ENCODE assay signal across 10 mouse cellular contexts in the genomic region with DNA sequence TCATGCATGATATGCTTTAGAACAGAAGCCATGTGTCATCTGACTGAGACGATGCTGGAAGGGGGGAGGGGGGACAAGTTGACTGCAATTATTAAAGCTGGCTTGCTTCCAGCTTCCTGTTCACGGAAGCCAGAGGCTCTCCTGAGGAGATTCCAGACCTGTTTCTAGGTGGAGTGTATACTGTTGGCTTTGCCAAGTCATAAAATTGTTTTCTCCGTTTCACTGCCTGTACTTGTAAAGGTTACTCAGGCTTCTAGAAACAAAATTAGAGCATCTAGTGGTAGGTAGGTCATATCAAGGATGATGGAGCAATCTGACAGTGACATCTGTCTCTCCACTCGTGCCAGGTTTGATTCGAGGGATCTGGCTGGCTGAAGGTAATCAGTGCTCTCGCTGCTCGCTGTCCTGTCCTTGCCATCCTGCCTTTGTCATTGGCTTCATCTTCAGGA.
DNase-seq lines count a peak whose midpoint lies in the region; ATAC-seq lines count a peak whose summit lies in the region.
"Had no signal": no experiment of that assay in that cellular context is flagged by ENCODE, and none has a peak within 500 bp of the region (broad histone marks: within the 10 kb centered on the region; RNA-seq: fewer than 3 reads in every experiment).

No protein-coding gene starts in this region.

- peak; percentile 30 for DNase-seq in embryo, embryonic 11 days
- DNase-seq in embryo, embryonic 10 days (ENCODE audit: low spot score) = no peak
- DNase-seq in layer of hippocampus, postnatal 14 days (ENCODE audit: low spot score in 2 of 2) = peak; percentile 29 to 58
- no peak for DNase-seq in layer of hippocampus, adult 11-12 months (ENCODE audit: low spot score)
- peak; percentile 14 for DNase-seq in embryonic facial prominence, embryonic 10.5 days (ENCODE audit: low spot score)
- no peak for DNase-seq in left cerebral cortex, postnatal 25 days (ENCODE audit: low spot score in 2 of 2)
- DNase-seq in yolk sac, embryonic 10.5 days (ENCODE audit: low spot score) = no peak
- DNase-seq: adrenal gland, postnatal 10 days had no signal

- no peak overlapping the region for H3K27ac ChIP-seq in embryonic facial prominence, embryonic 10.5 days (replicated peaks)
- no peak overlapping the region for H3K27ac ChIP-seq in midbrain, embryonic 15.5 days
- H3K27ac ChIP-seq: liver, embryonic 12.5 days had no signal

- no peaks in the 10 kb centered on the region for H3K27me3 ChIP-seq in embryonic facial prominence, embryonic 10.5 days (replicated peaks; ENCODE audit: low read depth, poor library complexity, severe bottlenecking)
- H3K27me3 ChIP-seq in midbrain, embryonic 15.5 days (replicated peaks) = no peaks in the 10 kb centered on the region
- H3K27me3 ChIP-seq: liver, embryonic 12.5 days had no signal

- peak; percentile 63; the same call in 1 of the 2 replicates for ATAC-seq in midbrain, embryonic 15.5 days (replicated peaks)
- ATAC-seq: liver, embryonic 12.5 days had no signal

- no peaks in the 10 kb centered on the region for H3K9me3 ChIP-seq in embryonic facial prominence, embryonic 10.5 days
- H3K9me3 ChIP-seq in midbrain, embryonic 15.5 days = no peaks in the 10 kb centered on the region
- H3K9me3 ChIP-seq: liver, embryonic 12.5 days had no signal

- intact Hi-C loops in left cerebral cortex, postnatal 25 days (cut with DNase I) = no loop called here

- H3K4me1 ChIP-seq in embryonic facial prominence, embryonic 10.5 days = 0 out of 2 replicates have a peak, but pooled peaks cover 5% of the 10 kb centered on the region
- H3K4me1 ChIP-seq in midbrain, embryonic 15.5 days = no peaks in the 10 kb centered on the region; the same call in 1 of the 2 replicates
- H3K4me1 ChIP-seq: liver, embryonic 12.5 days had no signal

- H3K9ac ChIP-seq in midbrain, embryonic 15.5 days = no peak overlapping the region
- H3K9ac ChIP-seq: liver, embryonic 12.5 days had no signal

- no peaks in the 10 kb centered on the region for H3K36me3 ChIP-seq in embryonic facial prominence, embryonic 10.5 days (replicated peaks)
- H3K36me3 ChIP-seq in midbrain, embryonic 15.5 days (replicated peaks) = no peaks in the 10 kb centered on the region
- H3K36me3 ChIP-seq: liver, embryonic 12.5 days had no signal

- no peak overlapping the region for H3K4me2 ChIP-seq in midbrain, embryonic 15.5 days
- H3K4me2 ChIP-seq: liver, embryonic 12.5 days had no signal

- WGBS in embryonic facial prominence, embryonic 10.5 days = 82% methylated on average over 7 of the region's 7 CpGs
- WGBS in midbrain, embryonic 15.5 days = 67% methylated on average over 7 of the region's 7 CpGs

- no peak overlapping the region for H3K4me3 ChIP-seq in embryonic facial prominence, embryonic 10.5 days
- no peak overlapping the region for H3K4me3 ChIP-seq in midbrain, embryonic 15.5 days
- H3K4me3 ChIP-seq: liver, embryonic 12.5 days had no signal

Comparison
In these comparisons a context has a peak if more than half of its experiments do, and no peak if none do; other contexts are left out.
1. DNase-seq: peak in embryo, embryonic 11 days (single experiment), layer of hippocampus, postnatal 14 days (2 of 2) and embryonic facial prominence, embryonic 10.5 days (single experiment); none in embryo, embryonic 10 days (single experiment), layer of hippocampus, adult 11-12 months (single experiment), left cerebral cortex, postnatal 25 days (0 of 2) and yolk sac, embryonic 10.5 days (single experiment).